Comparison of ENCODE assay signal across 9 mouse cellular contexts in the genomic region with DNA sequence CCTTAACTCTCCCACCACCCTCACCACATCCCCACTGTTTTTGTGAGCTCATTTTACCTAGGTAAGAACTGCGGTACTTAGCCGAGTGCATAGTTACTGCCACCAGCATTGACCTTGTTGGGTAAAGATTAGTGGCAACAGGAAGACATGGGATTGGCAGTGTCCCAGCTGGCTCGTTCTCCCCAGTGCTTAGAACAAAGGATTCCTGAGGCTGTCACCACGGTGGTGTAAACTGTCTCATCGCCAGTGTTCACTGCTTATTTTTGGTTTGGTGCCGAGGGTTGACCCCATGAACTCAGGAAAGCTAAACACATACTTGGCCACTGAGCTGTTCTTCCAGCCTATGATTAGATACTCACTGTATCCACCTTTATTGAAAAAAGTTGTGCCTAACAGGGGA. TPM values are rescaled to one million over a fixed set of nuclear protein-coding genes. Genes with fewer than 3 reads are reported as not detected.
A peak's percentile ranks its signal among the peaks of the same experiment; 100 is the strongest.
DNase-seq lines count a peak whose midpoint lies in the region; ATAC-seq and TF ChIP-seq lines count a peak whose summit lies in the region.
"Had no signal": no experiment of that assay in that cellular context is flagged by ENCODE, and none has a peak within 500 bp of the region (broad histone marks: within the 10 kb centered on the region; RNA-seq: fewer than 3 reads in every experiment).

No protein-coding gene starts in this region.

- DNase-seq in liver, embryonic 11.5 days (ENCODE audit: low spot score) = no peak
- DNase-seq in adrenal gland, postnatal 25 days = peak; percentile 85
- DNase-seq in lung, embryonic 14.5 days = peak; percentile 84
- no peak for DNase-seq in layer of hippocampus, postnatal 25 days (ENCODE audit: extremely low spot score in 1 of 2, low spot score in 1 of 2)
- no peak for DNase-seq in thymus, postnatal 14 days
- DNase-seq in urinary bladder, postnatal 25 days (ENCODE audit: low spot score) = no peak
- DNase-seq: liver, embryonic 13.5 days had no signal

- no peak overlapping the region for H3K9ac ChIP-seq in liver, embryonic 11.5 days (ENCODE audit: low read depth, low read length)
- no peak overlapping the region for H3K9ac ChIP-seq in liver, embryonic 12.5 days
- H3K9ac ChIP-seq in heart, embryonic 11.5 days (ENCODE audit: low read depth, low read length) = no peak overlapping the region
- no peak overlapping the region for H3K9ac ChIP-seq in lung, embryonic 14.5 days
- H3K9ac ChIP-seq: liver, embryonic 13.5 days had no signal

- peak overlapping the region; percentile 8; the same call in 1 of the 2 replicates for H3K27ac ChIP-seq in liver, embryonic 11.5 days (ENCODE audit: low read depth, low read length)
- no peak overlapping the region for H3K27ac ChIP-seq in liver, embryonic 12.5 days
- H3K27ac ChIP-seq in heart, embryonic 11.5 days (ENCODE audit: low read depth, low read length) = no peak overlapping the region
- no peak overlapping the region for H3K27ac ChIP-seq in lung, embryonic 14.5 days (ENCODE audit: low read depth)
- H3K27ac ChIP-seq: liver, embryonic 13.5 days had no signal

- no peaks in the 10 kb centered on the region for H3K9me3 ChIP-seq in liver, embryonic 11.5 days (ENCODE audit: control insufficient read depth, low read length)
- no peaks in the 10 kb centered on the region for H3K9me3 ChIP-seq in liver, embryonic 12.5 days (replicated peaks)
- no peaks in the 10 kb centered on the region for H3K9me3 ChIP-seq in heart, embryonic 11.5 days (replicated peaks; ENCODE audit: control insufficient read depth, low read length)
- no peaks in the 10 kb centered on the region for H3K9me3 ChIP-seq in lung, embryonic 14.5 days (ENCODE audit: low read depth, low read length)
- H3K9me3 ChIP-seq: liver, embryonic 13.5 days had no signal

- WGBS in liver, embryonic 11.5 days = 66% methylated on average over 6 of the region's 6 CpGs
- 58% methylated on average over 6 of the region's 6 CpGs for WGBS in liver, embryonic 12.5 days (ENCODE audit: insufficient replicate concordance)
- 39% methylated on average over 6 of the region's 6 CpGs for WGBS in heart, embryonic 11.5 days (ENCODE audit: insufficient replicate concordance)
- WGBS in lung, embryonic 14.5 days = 27% methylated on average over 6 of the region's 6 CpGs

- no peak for TF ChIP-seq CTCF in lung, embryonic 14.5 days (IDR thresholded peaks at IDR 0.05; ENCODE audit: low read depth)

- H3K27me3 ChIP-seq in liver, embryonic 11.5 days (replicated peaks; ENCODE audit: control insufficient read depth, insufficient read depth, low read length) = no peaks in the 10 kb centered on the region
- H3K27me3 ChIP-seq in liver, embryonic 12.5 days (replicated peaks) = no peaks in the 10 kb centered on the region
- H3K27me3 ChIP-seq in heart, embryonic 11.5 days (ENCODE audit: control insufficient read depth, insufficient read depth, low read length) = no peaks in the 10 kb centered on the region
- no peaks in the 10 kb centered on the region for H3K27me3 ChIP-seq in lung, embryonic 14.5 days (ENCODE audit: insufficient read depth, low read length)
- H3K27me3 ChIP-seq: liver, embryonic 13.5 days had no signal

- no peak for ATAC-seq in liver, embryonic 11.5 days (replicated peaks; ENCODE audit: low FRiP score)
- no peak for ATAC-seq in liver, embryonic 12.5 days
- 0 out of 2 replicates have a peak, but pooled peaks have one; percentile 22 for ATAC-seq in heart, embryonic 11.5 days (replicated peaks; ENCODE audit: insufficient number of reproducible peaks, low FRiP score, low TSS enrichment)
- peak; percentile 72 for ATAC-seq in lung, embryonic 14.5 days (ENCODE audit: insufficient read depth)

- no peak overlapping the region for H3K4me3 ChIP-seq in liver, embryonic 11.5 days (ENCODE audit: low read depth, low read length)
- H3K4me3 ChIP-seq in liver, embryonic 12.5 days = no peak overlapping the region
- no peak overlapping the region for H3K4me3 ChIP-seq in heart, embryonic 11.5 days (ENCODE audit: low read depth, low read length)
- no peak overlapping the region for H3K4me3 ChIP-seq in lung, embryonic 14.5 days (ENCODE audit: low read depth, low read length)
- H3K4me3 ChIP-seq: liver, embryonic 13.5 days had no signal

- H3K4me2 ChIP-seq in liver, embryonic 11.5 days = no peak overlapping the region
- H3K4me2 ChIP-seq in liver, embryonic 12.5 days = no peak overlapping the region
- H3K4me2 ChIP-seq in heart, embryonic 11.5 days = no peak overlapping the region
- no peak overlapping the region for H3K4me2 ChIP-seq in lung, embryonic 14.5 days
- H3K4me2 ChIP-seq: liver, embryonic 13.5 days had no signal

- H3K36me3 ChIP-seq in liver, embryonic 11.5 days (ENCODE audit: control insufficient read depth, insufficient read depth, low read length) = no peaks in the 10 kb centered on the region
- no peaks in the 10 kb centered on the region for H3K36me3 ChIP-seq in liver, embryonic 12.5 days
- H3K36me3 ChIP-seq in heart, embryonic 11.5 days (ENCODE audit: control insufficient read depth, insufficient read depth, low read length) = no peaks in the 10 kb centered on the region
- H3K36me3 ChIP-seq in lung, embryonic 14.5 days (ENCODE audit: insufficient read depth) = no peaks in the 10 kb centered on the region
- H3K36me3 ChIP-seq: liver, embryonic 13.5 days had no signal

- no peaks in the 10 kb centered on the region for H3K4me1 ChIP-seq in liver, embryonic 11.5 days (replicated peaks; ENCODE audit: control insufficient read depth, insufficient read depth, low read length)
- H3K4me1 ChIP-seq in liver, embryonic 12.5 days = peaks cover 10% of the 10 kb centered on the region
- peaks cover 22% of the 10 kb centered on the region for H3K4me1 ChIP-seq in heart, embryonic 11.5 days (ENCODE audit: control insufficient read depth, insufficient read depth, low read length)
- H3K4me1 ChIP-seq in lung, embryonic 14.5 days (ENCODE audit: insufficient read depth) = peaks cover 10% of the 10 kb centered on the region

RNA-seq across cellular contexts. Expression of a gene that starts 13.3 kb away (rescaled TPM):
- polyA plus RNA-seq in liver, embryonic 11.5 days (2014; fragmentation: Nextera tagmentation; extraction: Ambion mirVana) = 71.8 and 86.2 TPM in 2 replicates
- 48.8 and 50.8 TPM in 2 replicates for polyA plus RNA-seq in liver, embryonic 12.5 days (2016; fragmentation: Nextera tagmentation; extraction: Ambion mirVana)
- 51.8 and 52.7 TPM in 2 replicates for total RNA-seq in adrenal gland, postnatal 25 days (2021)
- 74.4 and 95.6 TPM in 2 replicates for polyA plus RNA-seq in heart, embryonic 11.5 days (2014; fragmentation: Nextera tagmentation; extraction: Ambion mirVana)
- polyA plus RNA-seq in lung, embryonic 14.5 days (2014; fragmentation: Nextera tagmentation; extraction: Ambion mirVana) = 63.6 and 71.0 TPM in 2 replicates
- total RNA-seq in layer of hippocampus, postnatal 25 days (2021) = 10 to 100 TPM; 57.8 to 63.1 TPM

RNA-seq across cellular contexts. Expression of a gene that starts 59.7 kb away (rescaled TPM):
- 0.90 and 1.2 TPM in 2 replicates for polyA plus RNA-seq in liver, embryonic 11.5 days (2014; fragmentation: Nextera tagmentation; extraction: Ambion mirVana)
- 0.50 and 1.5 TPM in 2 replicates for polyA plus RNA-seq in liver, embryonic 12.5 days (2016; fragmentation: Nextera tagmentation; extraction: Ambion mirVana)
- 4.1 and 8.5 TPM in 2 replicates for total RNA-seq in adrenal gland, postnatal 25 days (2021)
- 1.8 and 3.2 TPM in 2 replicates for polyA plus RNA-seq in heart, embryonic 11.5 days (2014; fragmentation: Nextera tagmentation; extraction: Ambion mirVana)
- polyA plus RNA-seq in lung, embryonic 14.5 days (2014; fragmentation: Nextera tagmentation; extraction: Ambion mirVana) = 0.59 and 1.3 TPM in 2 replicates
- total RNA-seq in layer of hippocampus, postnatal 25 days (2021) = 1 to 10 TPM; 1.2 to 1.4 TPM

Comparison
In these comparisons a context has a peak if more than half of its experiments do, and no peak if none do; other contexts are left out.
1. ATAC-seq: peak in heart, embryonic 11.5 days (single experiment) and lung, embryonic 14.5 days (single experiment); none in liver, embryonic 11.5 days (single experiment) and liver, embryonic 12.5 days (single experiment).
2. DNase-seq: peak in adrenal gland, postnatal 25 days (single experiment) and lung, embryonic 14.5 days (single experiment); none in liver, embryonic 11.5 days (single experiment), layer of hippocampus, postnatal 25 days (0 of 2), thymus, postnatal 14 days (single experiment) and urinary bladder, postnatal 25 days (single experiment).